Mouse (Mus musculus) brown adipose tissue, adult 24 weeks (tissue): ENCODE data around the gene Cdyl2. TPM values are rescaled to one million over a fixed set of nuclear protein-coding genes. Genes with fewer than 3 reads are reported as not detected.

Source experiments
- H3K27ac ChIP-seq: fragments of 200-500 bp; replicated peaks from 2 replicates; pipeline ENCODE4 v1.5.1; 2012; ENCODE audit warnings: low read depth, mild to moderate bottlenecking, low read length
- H3K4me1 ChIP-seq: fragments of 200-500 bp; 2 replicates; pipeline ENCODE4 v1.6.1; 2012; ENCODE audit warnings: low read length, mixed read lengths; ENCODE audit not compliant: control insufficient read depth, insufficient read depth, insufficient read length
- H3K4me3 ChIP-seq: fragments of 200-500 bp; 2 replicates; pipeline ENCODE4 v1.5.1; 2012; ENCODE audit warnings: low read depth, mild to moderate bottlenecking, low read length, moderate library complexity; ENCODE audit not compliant: insufficient read depth
- polyA plus RNA-seq: library from polyadenylated mRNA; stranded (reverse); fragments of >200 nt; gene quantifications from 2 replicates; pipeline ENCODE4 v1.2.4, GENCODE M21; 2012; ENCODE audit not compliant: missing spikeins, insufficient read depth, insufficient read length

Gene Cdyl2
- polyA plus RNA-seq, 1 experiment = 3.6 TPM

DNA sequence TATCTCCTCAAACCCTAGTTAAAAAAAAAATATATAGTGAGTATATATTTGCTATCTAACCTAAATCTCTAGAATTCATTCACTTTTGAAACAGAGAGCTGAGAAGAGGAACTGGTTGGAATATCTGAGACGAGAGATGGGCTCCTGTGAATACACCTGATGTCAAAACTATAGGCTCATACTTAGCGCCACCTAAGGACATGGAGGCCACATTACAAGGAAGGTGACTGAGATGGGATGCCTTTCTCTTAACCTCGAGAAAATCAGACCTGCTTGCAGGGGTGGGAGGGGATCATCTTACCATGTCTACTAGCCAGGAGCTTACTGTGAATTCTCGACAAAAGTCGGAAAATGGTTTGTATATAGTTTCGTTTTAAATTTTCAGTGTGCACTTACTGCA is 30.3 kb downstream of the Cdyl2 start:
- Histone ChIP-seq H3K4me3 (no peak overlapping the region), H3K4me1 (no peaks in the 10 kb centered on the region), H3K27ac (no peak overlapping the region)

- H3K4me3 ChIP-seq = no peak overlapping the region
- H3K27ac ChIP-seq = no peak overlapping the region
- no peaks in the 10 kb centered on the region for H3K4me1 ChIP-seq
Observed at GRCm38 (mm10) chr8:116692931-116693330, 39.9 kb downstream of the Cdyl2 start.

- H3K4me1 ChIP-seq = no peaks in the 10 kb centered on the region
- no peak overlapping the region for H3K4me3 ChIP-seq
- H3K27ac ChIP-seq = no peak overlapping the region
Observed at GRCm38 (mm10) chr8:116689741-116690140, 43.0 kb downstream of the Cdyl2 start.

GRCm38 (mm10) chr8:116676174-116676573 is 56.6 kb downstream of the Cdyl2 start:
- Histone ChIP-seq H3K4me1 (no peaks in the 10 kb centered on the region), H3K27ac (no peak overlapping the region), H3K4me3 (no peak overlapping the region)

- Histone ChIP-seq H3K4me1 (no peaks in the 10 kb centered on the region), H3K27ac (no peak overlapping the region)
Observed at GRCm38 (mm10) chr8:116673966-116674805, 58.6 kb downstream of the Cdyl2 start.

GRCm38 (mm10) chr8:116673493-116673892 is 59.3 kb downstream of the Cdyl2 start:
- Histone ChIP-seq H3K4me3 (no peak overlapping the region), H3K4me1 (no peaks in the 10 kb centered on the region), H3K27ac (no peak overlapping the region)

More at GRCm38 (mm10) chr8:116673966-116674805, 58.6 kb downstream of the Cdyl2 start:
- no peak overlapping the region for H3K4me3 ChIP-seq

- Histone ChIP-seq H3K4me1 (no peaks in the 10 kb centered on the region), H3K4me3 (no peak overlapping the region), H3K27ac (no peak overlapping the region)
Observed at GRCm38 (mm10) chr8:116673052-116673451, 59.7 kb downstream of the Cdyl2 start.

- Histone ChIP-seq H3K27ac (no peak overlapping the region), H3K4me3 (no peak overlapping the region), H3K4me1 (no peaks in the 10 kb centered on the region)
Observed at GRCm38 (mm10) chr8:116671543-116671942, 61.2 kb downstream of the Cdyl2 start.

- no peak overlapping the region for H3K4me3 ChIP-seq
Observed at GRCm38 (mm10) chr8:116670604-116671003, 62.2 kb downstream of the Cdyl2 start.

GRCm38 (mm10) chr8:116668977-116669376 is 63.8 kb downstream of the Cdyl2 start:
- Histone ChIP-seq H3K4me1 (no peaks in the 10 kb centered on the region), H3K27ac (no peak overlapping the region), H3K4me3 (no peak overlapping the region)

More at GRCm38 (mm10) chr8:116670604-116671003, 62.2 kb downstream of the Cdyl2 start:
- Histone ChIP-seq H3K4me1 (no peaks in the 10 kb centered on the region), H3K27ac (no peak overlapping the region)

GRCm38 (mm10) chr8:116666781-116667325 is 65.9 kb downstream of the Cdyl2 start:
- Histone ChIP-seq H3K4me1 (no peaks in the 10 kb centered on the region), H3K4me3 (no peak overlapping the region), H3K27ac (no peak overlapping the region)

DNA sequence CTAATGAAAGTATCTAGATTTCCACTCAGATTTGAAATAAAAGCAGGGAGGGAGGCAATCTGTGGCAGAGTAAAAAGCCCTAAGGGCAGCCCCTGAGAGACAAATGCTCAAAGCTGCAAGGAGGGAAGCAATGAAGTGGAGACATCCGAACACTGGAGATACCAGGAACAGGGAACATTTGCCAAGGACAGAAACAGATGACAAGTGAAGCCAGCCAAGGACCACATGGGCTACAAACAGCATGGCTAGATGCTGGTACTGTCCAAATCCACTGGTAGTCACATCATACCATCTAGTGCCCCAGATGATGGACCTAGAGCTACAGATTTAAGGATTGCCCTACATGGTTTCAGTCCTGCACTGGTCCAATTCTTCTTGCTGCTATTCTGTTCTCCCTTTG is 71.3 kb downstream of the Cdyl2 start:
- no peaks in the 10 kb centered on the region for H3K4me1 ChIP-seq
- no peak overlapping the region for H3K27ac ChIP-seq

DNA sequence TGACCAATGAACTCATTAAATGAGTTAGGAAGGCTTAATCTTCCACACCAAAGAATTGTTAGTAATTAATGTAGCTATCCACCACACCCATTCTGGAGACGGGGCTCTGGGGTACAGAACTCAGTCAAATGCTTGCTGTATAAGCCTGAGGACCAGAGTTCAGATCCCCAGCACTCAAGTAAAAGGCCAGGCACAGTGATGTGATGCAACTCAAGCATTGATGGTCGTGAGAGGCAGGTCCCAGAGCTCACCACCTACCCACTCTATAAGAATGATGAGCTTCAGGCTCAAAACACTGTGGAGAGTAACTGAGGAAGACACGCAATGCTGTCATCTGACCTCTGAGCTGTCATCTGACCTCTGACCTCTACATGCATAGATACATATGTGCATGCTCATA is 76.0 kb downstream of the Cdyl2 start:
- H3K27ac ChIP-seq = no peak overlapping the region
- H3K4me3 ChIP-seq = no peak overlapping the region
- H3K4me1 ChIP-seq = no peaks in the 10 kb centered on the region

More for the DNA sequence above, 71.3 kb downstream of the Cdyl2 start:
- H3K4me3 ChIP-seq = no peak overlapping the region

GRCm38 (mm10) chr8:116654881-116655280 is 77.9 kb downstream of the Cdyl2 start:
- no peaks in the 10 kb centered on the region for H3K4me1 ChIP-seq
- H3K4me3 ChIP-seq = no peak overlapping the region
- H3K27ac ChIP-seq = no peak overlapping the region

DNA sequence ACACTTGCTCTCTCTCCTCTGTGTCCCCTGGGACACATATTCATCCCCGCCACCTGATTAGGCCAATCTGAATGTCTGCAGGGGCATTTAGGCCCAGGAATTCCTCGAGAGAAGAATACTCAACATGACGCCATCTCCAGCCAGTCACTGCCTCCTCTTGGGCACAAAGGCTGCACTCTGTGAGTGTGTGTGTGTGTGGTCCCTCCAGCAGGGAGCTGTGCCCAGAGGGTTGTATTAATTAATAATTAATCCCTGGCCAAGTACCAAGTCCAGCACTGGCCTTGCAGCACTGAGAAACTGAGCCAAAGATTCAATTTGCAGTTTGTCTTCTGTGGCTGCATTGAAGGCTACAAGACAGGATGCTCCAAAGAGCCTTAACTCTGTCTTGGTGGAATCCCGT is 79.8 kb downstream of the Cdyl2 start:
- H3K27ac ChIP-seq = no peak overlapping the region
- no peak overlapping the region for H3K4me3 ChIP-seq
- H3K4me1 ChIP-seq = no peaks in the 10 kb centered on the region
